Mouse (Mus musculus) adrenal gland (tissue): ENCODE results near the gene Dcaf6.

Source experiments
- intact Hi-C: fragments of 180-260 bp; cut with DNase I; formaldehyde crosslinking; loops from one replicate; pipeline ENCODE4 v1.15.1; 2025

Dcaf6 gene

DNA sequence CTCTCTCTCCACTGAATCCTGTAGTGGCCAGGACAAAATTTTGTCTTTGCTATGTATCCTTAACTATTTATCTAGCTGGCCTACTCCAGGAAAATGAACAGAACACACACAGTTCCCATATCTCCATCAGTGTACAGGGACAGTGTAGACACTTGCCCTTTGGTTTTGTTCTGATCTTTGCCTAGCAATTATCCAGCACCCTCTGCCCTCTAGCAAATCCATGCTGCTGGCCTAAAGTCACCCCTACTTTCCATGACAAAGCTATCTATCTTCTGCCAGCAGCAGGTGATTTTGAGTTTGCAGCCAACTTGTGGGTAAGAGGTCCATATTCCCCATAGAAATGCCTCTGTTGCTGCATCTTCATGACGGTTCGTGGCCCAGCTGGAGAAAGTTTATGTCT is 132.9 kb downstream of the Dcaf6 start:
- intact Hi-C loops = no loop called here

GRCm38 (mm10) chr1:165322934-165323333 is 137.3 kb downstream of the Dcaf6 start:
- intact Hi-C loops = no loop called here

DNA sequence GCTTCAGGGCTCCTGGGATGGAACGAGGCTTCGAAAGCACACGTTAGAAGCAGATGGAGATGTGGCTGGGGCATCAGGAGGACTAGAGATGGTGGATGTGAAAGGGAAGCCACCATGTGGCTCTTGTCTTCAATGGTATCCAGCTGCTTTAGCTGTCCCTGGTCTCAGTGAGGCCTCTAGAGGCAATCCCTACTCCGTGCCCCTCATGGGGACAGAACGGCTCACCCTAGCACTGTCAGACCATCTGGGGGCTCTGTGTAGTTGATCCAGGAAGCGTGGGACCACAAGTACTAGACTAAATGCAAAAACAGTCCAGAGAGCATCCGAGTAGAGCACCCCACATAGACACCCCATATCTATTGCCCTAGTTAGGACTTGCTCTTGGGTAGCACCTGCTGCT is 138.4 kb downstream of the Dcaf6 start:
- intact Hi-C loops = loop anchor here (2.0 kb wide), 1 partner anchor 69 kb away; no protein-coding TSS in a partner anchor

GRCm38 (mm10) chr1:165321393-165321861 is 138.8 kb downstream of the Dcaf6 start:
- intact Hi-C loops = loop anchor here (2.0 kb wide), 1 partner anchor 69 kb away; no protein-coding TSS in a partner anchor

- intact Hi-C loops = loop anchor here (2.0 kb wide), 1 partner anchor 68 kb away; no protein-coding TSS in a partner anchor
Observed at GRCm38 (mm10) chr1:165320141-165320934, 139.9 kb downstream of the Dcaf6 start.

- intact Hi-C loops = no loop called here
Observed at GRCm38 (mm10) chr1:165316361-165316760, 143.9 kb downstream of the Dcaf6 start.

- intact Hi-C loops = no loop called here
Observed at GRCm38 (mm10) chr1:165308180-165308579, 152.1 kb downstream of the Dcaf6 start.

GRCm38 (mm10) chr1:165304341-165304740 is 155.9 kb downstream of the Dcaf6 start:
- intact Hi-C loops = no loop called here

DNA sequence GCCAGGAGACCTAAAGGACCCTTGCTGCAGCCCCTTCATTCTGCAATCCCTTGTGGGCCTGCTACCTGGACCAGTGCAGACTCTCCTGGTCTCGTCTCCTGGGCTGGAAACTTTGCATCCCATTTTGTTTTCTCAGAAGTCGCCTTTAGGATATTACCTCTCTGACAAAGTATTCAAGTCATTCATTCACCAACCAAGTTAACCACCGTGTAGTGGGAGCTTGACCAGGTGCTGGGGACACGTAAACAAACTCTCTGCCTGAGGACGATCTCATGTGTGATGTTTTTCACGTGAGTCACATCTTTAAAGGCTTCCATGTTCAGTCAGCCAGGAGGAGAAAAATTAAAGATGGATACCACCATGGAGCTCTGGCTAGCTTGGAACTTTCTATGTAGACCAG is 157.1 kb downstream of the Dcaf6 start:
- intact Hi-C loops = no loop called here

GRCm38 (mm10) chr1:165302455-165303208 is 157.6 kb downstream of the Dcaf6 start:
- intact Hi-C loops = no loop called here

DNA sequence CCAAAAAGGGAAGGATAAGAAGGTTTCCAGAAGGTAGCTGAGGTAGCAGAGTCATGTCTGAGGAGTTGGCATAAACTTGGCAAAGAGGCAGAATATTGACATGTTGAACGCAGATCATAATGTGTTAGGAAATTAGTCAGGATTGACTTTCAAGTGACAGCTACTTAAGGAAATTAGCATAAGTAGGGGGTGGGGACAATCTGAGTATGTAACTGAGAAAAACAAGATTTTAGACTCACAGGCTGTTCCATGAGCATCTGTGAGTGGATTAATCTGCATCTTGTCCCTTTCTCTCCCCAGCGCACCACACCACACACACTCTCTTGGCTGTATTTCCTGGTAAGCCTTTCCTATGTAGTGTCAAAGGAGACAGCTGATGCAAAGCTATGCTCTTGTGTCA is 158.7 kb downstream of the Dcaf6 start:
- intact Hi-C loops = no loop called here

DNA sequence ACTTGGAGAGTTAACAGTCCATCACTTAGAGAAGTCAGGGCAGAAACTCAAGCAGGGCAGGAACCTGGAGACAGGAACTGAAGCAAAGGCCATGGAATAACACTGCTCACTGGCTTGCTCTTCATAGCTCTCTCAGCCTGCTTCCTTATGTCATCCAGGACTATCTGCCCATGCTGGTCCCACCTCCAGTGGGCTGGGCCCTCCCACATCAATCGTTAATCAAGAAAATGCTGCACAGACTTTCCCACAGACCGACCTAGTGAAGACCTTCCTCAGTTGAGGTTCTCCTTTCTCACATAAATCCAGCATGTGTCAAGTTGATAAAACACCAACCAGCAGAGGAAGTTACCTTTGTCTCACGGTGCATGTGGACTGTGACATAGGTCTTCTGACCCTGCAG is 159.2 kb downstream of the Dcaf6 start:
- intact Hi-C loops = no loop called here

- intact Hi-C loops = no loop called here
Observed at GRCm38 (mm10) chr1:165295489-165295888, 164.8 kb downstream of the Dcaf6 start, which contains the start of gene Gpr161. Gpr161 (plus strand) TSS chr1:165295789.

DNA sequence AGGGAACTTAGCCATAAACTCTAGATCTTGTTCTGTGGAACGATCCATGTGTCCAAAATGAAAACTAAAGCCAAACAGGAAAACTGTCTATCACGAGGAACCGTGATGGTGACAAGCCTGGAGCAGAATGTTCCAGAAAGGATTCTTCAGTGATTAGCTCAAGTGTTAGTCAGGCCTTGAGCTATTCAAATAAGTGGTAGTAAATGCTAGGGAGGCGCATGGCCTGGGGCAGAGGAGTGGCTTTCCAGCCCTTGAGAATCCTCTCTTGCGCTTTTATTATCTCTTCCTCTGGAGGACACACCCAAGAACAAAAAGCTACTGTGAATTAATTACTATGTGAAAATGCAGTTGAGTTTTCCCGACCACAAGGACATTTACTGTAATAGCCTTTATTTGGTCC is 168.7 kb downstream of the Dcaf6 start:
- intact Hi-C loops = no loop called here

- intact Hi-C loops = no loop called here
Observed at GRCm38 (mm10) chr1:165289831-165290230, 170.4 kb downstream of the Dcaf6 start.

DNA sequence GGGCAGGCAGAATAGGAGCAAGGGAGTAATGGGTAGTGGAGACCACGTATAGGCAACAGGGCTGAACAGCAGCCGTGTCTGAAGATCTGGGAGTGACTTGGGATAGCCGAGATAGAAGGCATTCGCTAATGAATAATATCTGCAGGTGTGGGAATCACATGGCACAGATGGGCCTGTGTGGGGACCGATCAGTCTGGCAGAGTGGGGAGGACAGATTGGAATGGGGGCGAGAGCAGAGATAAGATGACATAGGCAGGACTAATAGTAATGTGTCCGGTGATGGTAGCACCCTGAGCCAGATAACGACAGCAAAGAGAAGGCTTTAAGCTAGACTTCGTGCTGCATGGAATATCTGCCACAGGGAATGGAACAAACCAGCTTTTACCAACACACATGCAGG is 172.1 kb downstream of the Dcaf6 start:
- intact Hi-C loops = no loop called here

DNA sequence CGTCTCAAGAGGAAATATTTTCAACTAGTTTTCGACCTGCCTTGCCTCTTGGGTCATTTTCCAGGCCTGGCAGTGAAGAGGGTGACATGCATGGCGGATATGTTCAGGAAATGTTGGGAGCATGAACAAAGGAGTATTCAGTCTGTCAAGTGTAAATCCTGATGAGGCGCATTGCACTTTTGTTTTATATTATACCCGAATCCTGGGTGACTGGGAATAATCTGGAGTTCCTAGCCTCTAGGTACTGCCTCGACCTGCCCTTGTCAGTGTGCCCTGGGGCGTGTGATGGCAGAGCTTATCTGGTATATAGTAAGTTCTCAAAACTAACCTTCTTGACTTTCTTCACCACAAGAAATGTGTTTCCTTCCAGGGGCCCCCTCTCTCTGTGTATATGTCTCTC is 176.2 kb downstream of the Dcaf6 start:
- intact Hi-C loops = no loop called here

GRCm38 (mm10) chr1:165282967-165283345 is 177.3 kb downstream of the Dcaf6 start:
- intact Hi-C loops = no loop called here

DNA sequence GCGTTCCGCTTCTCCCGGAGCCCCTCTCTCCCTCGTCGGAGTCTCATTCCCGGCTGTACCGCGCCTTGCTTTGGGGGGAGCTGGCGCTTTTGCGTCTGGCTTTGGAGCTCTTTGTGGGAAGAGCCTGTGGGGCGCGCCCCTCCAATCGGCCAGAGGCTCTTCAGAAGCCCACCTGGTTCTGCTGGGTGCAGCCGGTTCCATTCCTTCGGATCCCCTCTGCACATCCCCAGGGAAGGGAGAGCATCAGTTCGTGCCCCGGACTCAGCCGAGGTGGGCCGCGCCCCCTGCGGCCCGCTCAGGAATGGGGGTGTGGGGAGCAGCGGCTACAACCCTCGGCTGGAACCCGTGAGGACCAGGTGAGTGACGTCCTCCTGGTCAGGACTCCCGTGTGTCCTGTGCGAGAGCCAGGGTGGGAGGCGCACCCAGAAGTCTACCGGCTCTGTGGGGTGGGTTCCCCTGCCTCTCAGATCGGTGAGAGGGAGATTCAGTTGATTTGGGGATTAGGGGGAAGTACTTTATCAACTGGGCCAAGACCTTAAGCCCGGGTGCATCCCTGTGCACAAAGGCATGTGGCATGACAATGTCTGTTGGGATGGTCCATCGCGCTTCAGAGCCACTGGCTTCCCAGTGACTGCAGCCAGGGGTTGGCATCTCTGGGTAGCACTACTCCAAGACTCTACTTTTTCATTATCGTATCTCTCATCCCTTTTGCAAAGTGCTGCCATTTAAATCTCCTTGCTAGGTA is 177.9 kb downstream of the Dcaf6 start:
- intact Hi-C loops = no loop called here

DNA sequence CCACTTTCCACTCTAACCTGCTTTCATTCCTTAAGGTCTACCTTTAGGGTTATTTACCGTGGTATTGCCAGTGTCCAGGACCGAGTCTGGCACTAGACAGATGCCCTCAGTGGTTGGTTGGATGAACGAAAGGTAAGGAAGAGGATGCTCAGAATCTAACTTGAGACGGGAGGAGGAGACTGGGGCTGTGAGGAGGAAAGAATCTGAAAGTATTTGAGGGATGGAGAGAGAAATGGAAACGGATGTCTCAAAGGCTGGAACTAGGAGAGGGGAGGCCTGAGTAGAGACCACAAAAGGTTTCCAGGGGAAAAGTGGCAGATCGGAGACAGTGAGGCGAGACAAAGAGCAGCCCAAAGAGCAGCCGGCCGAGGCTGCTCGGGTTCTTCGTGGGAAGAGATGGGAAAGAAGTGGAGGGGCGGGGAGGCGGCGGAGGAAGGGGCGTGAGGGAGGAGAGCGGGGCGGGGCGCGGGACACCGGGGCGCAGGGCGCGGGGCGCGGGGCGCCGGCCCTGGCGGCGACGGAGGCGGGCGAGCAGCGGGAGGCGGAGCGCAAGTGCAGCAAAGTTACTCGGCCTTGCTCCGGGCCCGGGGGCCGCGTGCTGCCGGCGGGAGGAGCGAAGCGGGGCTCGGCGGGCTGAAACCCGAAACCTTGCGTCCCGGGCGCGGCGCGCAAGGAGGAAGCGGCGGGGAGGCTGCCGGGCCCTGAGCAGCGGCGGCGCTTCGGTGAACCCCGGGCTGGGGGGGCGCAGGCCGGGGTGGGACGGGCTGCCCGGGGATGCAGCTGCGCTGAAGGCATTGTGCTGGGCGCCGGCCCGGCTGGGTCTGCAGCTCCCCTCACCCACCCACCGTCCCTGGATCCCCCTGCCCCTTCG is 178.7 kb downstream of the Dcaf6 start:
- intact Hi-C loops = no loop called here

- intact Hi-C loops = no loop called here
Observed at GRCm38 (mm10) chr1:165280741-165281140, 179.5 kb downstream of the Dcaf6 start.
